Mouse (Mus musculus) gastrocnemius, adult 8-10 months (tissue): Measurements from ENCODE around the gene Cse1l. TPM values are rescaled to one million over a fixed set of nuclear protein-coding genes. Genes with fewer than 3 reads are reported as not detected.

ENCODE experiments used
- DNase-seq, 2 experiments: peaks; one replicate each; pipeline ENCODE4 v3.0.0; 2022; ENCODE audit warnings: low spot score in 2 of 2
- total RNA-seq, 4 experiments: library from RNA; stranded (reverse); gene quantifications; 2 replicates each; pipeline ENCODE4 v1.2.4; 2022

Cse1l gene
- total RNA-seq: 10 to 100 TPM; 51.5 to 63.7 (median 53.4) TPM

- DNase-seq: peak; percentile 93
These were observed at the start of gene Cse1l for GRCm38 (mm10) chr2:166905711-166906522. Cse1l (plus strand) TSS chr2:166906040.

- DNase-seq: no peak
These were observed 49.5 kb upstream of the Cse1l start for GRCm38 (mm10) chr2:166856366-166856765.

GRCm38 (mm10) chr2:166857118-166857517 is 48.7 kb upstream of the Cse1l start:
- DNase-seq: no peak

- DNase-seq: no peak
These were observed 46.6 kb upstream of the Cse1l start for GRCm38 (mm10) chr2:166859214-166859613.

- no peak for DNase-seq
These were observed 43.3 kb upstream of the Cse1l start for GRCm38 (mm10) chr2:166862505-166862904.

GRCm38 (mm10) chr2:166865476-166865875 is 40.4 kb upstream of the Cse1l start:
- DNase-seq: no peak

GRCm38 (mm10) chr2:166870271-166870865 is 35.5 kb upstream of the Cse1l start:
- no peak for DNase-seq

GRCm38 (mm10) chr2:166870899-166871298 is 34.9 kb upstream of the Cse1l start:
- no peak for DNase-seq

- DNase-seq: no peak
These were observed 31.1 kb upstream of the Cse1l start for GRCm38 (mm10) chr2:166874675-166875280.

GRCm38 (mm10) chr2:166875561-166875960 is 30.3 kb upstream of the Cse1l start:
- no peak for DNase-seq

- no peak for DNase-seq
These were observed 29.5 kb upstream of the Cse1l start for GRCm38 (mm10) chr2:166876331-166876730.

GRCm38 (mm10) chr2:166885066-166885465 is 20.8 kb upstream of the Cse1l start:
- DNase-seq: no peak

- no peak for DNase-seq
These were observed 20.2 kb upstream of the Cse1l start for GRCm38 (mm10) chr2:166885619-166886018.

GRCm38 (mm10) chr2:166886231-166886630 is 19.6 kb upstream of the Cse1l start:
- no peak for DNase-seq

- no peak for DNase-seq
These were observed 18.0 kb upstream of the Cse1l start for GRCm38 (mm10) chr2:166887816-166888215.

- no peak for DNase-seq
These were observed 14.4 kb upstream of the Cse1l start for GRCm38 (mm10) chr2:166891366-166891880.

- no peak for DNase-seq
These were observed 13.6 kb upstream of the Cse1l start for GRCm38 (mm10) chr2:166892158-166892680.

- no peak for DNase-seq
These were observed 12.8 kb upstream of the Cse1l start for GRCm38 (mm10) chr2:166893036-166893435.

- no peak for DNase-seq
These were observed 9.5 kb upstream of the Cse1l start for GRCm38 (mm10) chr2:166896368-166896767.

GRCm38 (mm10) chr2:166896974-166897373 is 8.9 kb upstream of the Cse1l start:
- DNase-seq: no peak

GRCm38 (mm10) chr2:166899161-166899560 is 6.7 kb upstream of the Cse1l start:
- DNase-seq: no peak

GRCm38 (mm10) chr2:166899746-166900145 is 6.1 kb upstream of the Cse1l start:
- DNase-seq: no peak
